Mouse (Mus musculus) hindbrain, embryonic 14.5 days (tissue): ENCODE data around the gene Tcea2. TPM values are rescaled to one million over a fixed set of nuclear protein-coding genes. Genes with fewer than 3 reads are reported as not detected.
A peak's percentile ranks its signal among the peaks of the same experiment; 100 is the strongest.

Source experiments
- ATAC-seq: fragments of 200-750 bp; cut with Nextera tagmentation; 2 replicates; pipeline ENCODE4 v1.8.0; 2017; ENCODE audit warnings: moderate number of reproducible peaks, mild to moderate bottlenecking, moderate TSS enrichment, moderate library complexity; ENCODE audit not compliant: low FRiP score
- DNase-seq: peaks from one replicate; pipeline ENCODE4 v3.0.0-alpha.2; 2015; ENCODE audit warnings: low spot score
- H3K27ac ChIP-seq: fragments of 300-500 bp; sonication (generic); 2 replicates; pipeline ENCODE4 v1.5.1; 2014; ENCODE audit warnings: mild to moderate bottlenecking, moderate library complexity
- H3K27me3 ChIP-seq: fragments of 300-500 bp; sonication (generic); 2 replicates; pipeline ENCODE4 v1.6.1; 2014; ENCODE audit warnings: mild to moderate bottlenecking, low read length, mixed read lengths; ENCODE audit not compliant: control insufficient read depth, insufficient read depth
- H3K36me3 ChIP-seq: fragments of 300-500 bp; sonication (generic); replicated peaks from 2 replicates; pipeline ENCODE4 v1.6.1; 2014; ENCODE audit not compliant: control insufficient read depth, insufficient read depth
- H3K4me1 ChIP-seq: fragments of 300-500 bp; sonication (generic); replicated peaks from 2 replicates; pipeline ENCODE4 v1.6.1; 2014; ENCODE audit warnings: antibody characterized with exemption, low read length, mixed read lengths; ENCODE audit not compliant: control insufficient read depth, insufficient read depth
- H3K4me2 ChIP-seq: fragments of 300-500 bp; sonication (generic); replicated peaks from 2 replicates; pipeline ENCODE4 v1.6.1; 2014; ENCODE audit warnings: mild to moderate bottlenecking, moderate library complexity
- H3K4me3 ChIP-seq: fragments of 300-500 bp; sonication (generic); replicated peaks from 2 replicates; pipeline ENCODE4 v1.5.1; 2014; ENCODE audit warnings: mild to moderate bottlenecking, low read length
- H3K9ac ChIP-seq: fragments of 300-500 bp; sonication (generic); 2 replicates; pipeline ENCODE4 v1.6.1; 2014
- H3K9me3 ChIP-seq: fragments of 300-500 bp; sonication (generic); 2 replicates; pipeline ENCODE4 v1.6.1; 2016; ENCODE audit warnings: low read length; ENCODE audit not compliant: control insufficient read depth
- WGBS: fragments of 180-500 bp; shearing (Covaris S2); extraction: QIAGEN DNeasy Blood & Tissue Kit; methylation state at CpG from one replicate; pipeline ENCODE4 v1.1.7; 2014; 5-methylcytosine and 5-hydroxymethylcytosine counted together
- polyA plus RNA-seq: library from polyadenylated mRNA; unstranded; fragments of >200 nt; fragmentation: Nextera tagmentation; extraction: Ambion mirVana; gene quantifications from 2 replicates; pipeline ENCODE4 v1.2.1, GENCODE M21; 2014

The Tcea2 gene
- polyA plus RNA-seq, 1 experiment from 2014 or later, result 50.4 TPM

DNA sequence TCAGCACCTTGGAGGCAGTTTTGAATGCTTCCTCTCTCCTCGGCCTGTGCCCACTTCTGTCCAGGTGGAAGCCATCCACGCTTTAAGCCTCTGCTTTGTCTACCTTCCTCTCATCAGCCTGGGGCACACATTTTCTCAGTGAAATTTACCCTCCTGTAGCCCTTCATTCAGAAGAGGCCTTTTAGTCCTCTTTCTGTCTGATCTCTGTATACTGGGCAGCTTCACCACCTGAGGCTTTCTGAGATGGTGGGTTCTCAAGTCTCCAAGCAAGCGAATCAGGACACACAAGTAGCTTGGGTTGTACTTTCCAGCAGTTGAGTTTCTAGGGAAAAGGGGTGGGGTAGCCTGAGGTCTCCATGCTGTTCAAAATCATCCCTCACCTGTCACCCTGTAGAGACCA lies 12.2 kb downstream of the Tcea2 start:
- Histone ChIP-seq H3K9ac (peak overlapping the region; percentile 81; the same call in 1 of the 2 replicates), H3K27ac (no peak overlapping the region), H3K4me1 (peaks cover 10% of the 10 kb centered on the region), H3K4me3 (no peak overlapping the region), H3K36me3 (peaks cover 24% of the 10 kb centered on the region), H3K9me3 (no peaks in the 10 kb centered on the region), H3K27me3 (no peaks in the 10 kb centered on the region), H3K4me2 (peak overlapping the region; percentile 87)
- WGBS, result 94% methylated on average over 3 of the region's 3 CpGs
- no peak for DNase-seq
- ATAC-seq, result no peak

DNA sequence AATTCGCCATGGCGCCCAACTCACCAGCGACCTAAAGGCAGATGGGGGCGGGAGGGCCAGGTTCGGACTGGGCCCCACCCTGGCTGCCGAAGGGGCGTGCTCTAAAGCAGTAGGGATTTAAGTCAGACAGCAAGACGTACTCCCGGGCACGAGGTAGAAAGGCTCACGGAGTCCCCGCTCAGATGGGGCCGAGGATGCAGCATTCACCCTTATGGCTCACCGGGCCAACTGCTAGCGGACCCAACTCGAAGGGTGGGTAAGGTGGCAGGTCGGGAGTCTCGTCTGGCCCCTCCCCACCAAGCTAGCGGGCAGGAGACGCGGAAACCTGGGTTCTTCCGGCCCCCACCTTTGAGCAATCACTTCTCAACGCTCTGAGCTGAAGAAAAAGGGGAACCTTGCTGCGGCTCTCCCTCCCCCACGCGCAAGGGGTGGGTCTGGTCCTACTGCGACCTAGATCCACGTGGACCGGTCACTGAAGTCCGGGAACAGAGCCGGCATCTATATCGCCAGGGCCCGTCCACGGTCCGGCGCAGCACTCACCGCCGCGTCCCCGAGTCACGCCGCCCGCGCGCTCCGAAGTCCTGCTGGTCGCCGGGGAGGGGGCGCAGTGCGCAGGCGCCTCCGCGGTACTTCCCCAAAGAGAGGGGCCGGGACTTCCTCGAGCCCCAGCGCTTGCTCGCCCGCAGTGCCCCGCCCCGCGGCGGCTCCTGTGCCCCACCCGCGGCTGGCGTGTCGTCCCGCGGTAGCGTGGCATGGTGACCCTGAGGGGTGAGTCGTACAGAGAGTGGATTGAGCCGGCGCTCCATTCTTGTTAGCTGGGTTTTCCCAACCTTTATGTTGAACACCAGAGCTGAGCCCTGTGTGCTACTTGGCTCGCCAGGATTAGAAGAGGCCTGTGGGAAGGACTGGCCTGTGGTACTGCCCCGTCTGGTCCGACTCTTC lies 13.5 kb downstream of the Tcea2 start, which contains the start of gene Rgs19:
Gene Rgs19, minus strand, starts transcription at position 639 of the 942 bp plus-strand sequence.
- H3K4me1 ChIP-seq, result peaks cover 10% of the 10 kb centered on the region
- ATAC-seq, result peak; percentile 80
- peak within 1 kb of the TSS; percentile 87 for H3K4me2 ChIP-seq
- H3K27ac ChIP-seq, result peak within 1 kb of the TSS; percentile 69
- H3K9me3 ChIP-seq, result no peaks in the 10 kb centered on the region
- H3K27me3 ChIP-seq, result no peaks in the 10 kb centered on the region
- under 1% methylated on average over 75 of the region's 75 CpGs for WGBS
- H3K36me3 ChIP-seq, result peaks cover 11% of the 10 kb centered on the region
- peak within 1 kb of the TSS; percentile 81 for H3K9ac ChIP-seq
- DNase-seq, result peak; percentile 63
- H3K4me3 ChIP-seq, result peak within 1 kb of the TSS; percentile 70

DNA sequence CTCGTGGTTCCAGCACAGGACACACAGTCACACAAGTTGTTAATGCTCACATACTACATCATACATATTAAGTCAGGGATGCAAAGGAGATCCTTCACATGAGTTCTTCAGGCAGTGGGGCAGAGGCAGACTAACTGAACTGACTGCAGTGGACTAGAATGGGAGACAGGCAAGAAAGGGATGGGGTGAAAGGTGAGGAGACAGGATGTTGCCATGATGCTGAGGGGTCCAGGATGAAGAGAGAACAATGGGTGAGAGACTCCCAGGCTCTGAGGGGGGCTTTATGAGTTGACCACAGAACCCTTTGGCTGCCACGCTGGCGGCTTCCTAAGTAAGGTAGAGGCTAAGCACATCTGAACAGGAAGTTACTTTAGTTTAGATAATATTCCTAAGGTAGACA lies 14.5 kb downstream of the Tcea2 start:
- ATAC-seq (no peak), DNase-seq (no peak)
- H3K4me1 ChIP-seq, result peaks cover 10% of the 10 kb centered on the region
- H3K4me3 ChIP-seq, result no peak overlapping the region
- no peak overlapping the region for H3K27ac ChIP-seq
- no peaks in the 10 kb centered on the region for H3K27me3 ChIP-seq
- H3K4me2 ChIP-seq, result peak overlapping the region; percentile 87
- WGBS, result 84% methylated on average over 3 of the region's 3 CpGs
- no peaks in the 10 kb centered on the region for H3K9me3 ChIP-seq
- H3K9ac ChIP-seq, result no peak overlapping the region
- 0 out of 2 replicates have a peak, but pooled peaks cover 1% of the 10 kb centered on the region for H3K36me3 ChIP-seq

DNA sequence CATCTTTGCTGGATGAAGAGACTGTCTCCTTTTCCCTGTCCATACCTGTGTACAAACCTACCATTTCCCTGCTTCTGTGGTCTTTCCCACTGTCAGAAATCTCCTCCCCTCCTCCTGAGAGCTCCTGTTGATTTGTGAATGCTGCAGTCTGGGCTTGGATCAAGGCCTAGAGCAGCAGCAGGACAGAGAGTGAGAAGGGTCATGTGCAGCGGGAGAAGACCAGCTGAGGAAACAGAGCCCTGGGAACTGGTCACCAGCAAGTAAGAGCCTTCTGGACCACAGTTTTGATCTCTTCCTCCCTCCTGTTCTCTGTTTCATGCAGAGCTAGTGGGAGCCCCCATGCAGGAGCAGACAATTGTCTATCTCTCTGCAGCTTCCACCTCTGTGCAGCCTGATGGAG lies 15.7 kb downstream of the Tcea2 start:
- no peak overlapping the region for H3K9ac ChIP-seq
- H3K27ac ChIP-seq, result no peak overlapping the region
- no peaks in the 10 kb centered on the region for H3K27me3 ChIP-seq
- H3K4me2 ChIP-seq, result no peak overlapping the region
- no peak for DNase-seq
- H3K36me3 ChIP-seq, result no peaks in the 10 kb centered on the region
- H3K4me1 ChIP-seq, result peaks cover 10% of the 10 kb centered on the region
- no peak for ATAC-seq
- H3K9me3 ChIP-seq, result no peaks in the 10 kb centered on the region
- 64% methylated on average over 1 of the region's 1 CpGs for WGBS
- no peak overlapping the region for H3K4me3 ChIP-seq

DNA sequence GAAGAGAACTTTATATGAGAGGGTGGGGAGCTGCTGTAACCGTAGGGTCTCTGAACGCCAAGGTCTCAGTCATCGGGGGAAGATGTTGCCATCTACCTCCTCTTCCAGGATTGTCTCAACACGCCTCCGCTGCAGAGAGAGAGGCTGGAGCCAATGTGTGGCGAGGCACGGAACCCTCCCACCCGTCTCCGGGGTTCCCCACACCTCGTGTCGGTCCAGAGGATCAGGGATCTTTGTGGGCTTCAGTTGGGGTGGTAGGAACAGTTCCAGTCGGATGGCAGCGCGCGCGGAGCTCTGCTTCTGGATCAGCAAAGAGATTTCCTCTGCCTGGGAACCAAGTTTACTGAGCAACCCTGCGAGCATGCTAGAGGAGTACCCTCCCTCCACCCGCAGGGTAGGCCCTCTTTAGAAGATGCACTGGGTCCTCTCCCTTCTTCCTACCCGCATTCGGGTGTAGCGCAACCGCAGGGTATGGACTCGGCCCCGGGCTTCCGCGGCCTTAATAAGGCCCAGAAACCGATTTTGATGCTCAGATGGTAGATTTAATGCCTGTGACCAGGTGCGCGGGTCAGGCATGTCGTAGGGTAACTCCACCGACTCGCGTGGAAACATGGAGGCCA lies 16.8 kb downstream of the Tcea2 start:
- Histone ChIP-seq H3K4me1 (peaks cover 10% of the 10 kb centered on the region), H3K4me3 (no peak overlapping the region), H3K9ac (no peak overlapping the region), H3K36me3 (no peaks in the 10 kb centered on the region), H3K9me3 (no peaks in the 10 kb centered on the region), H3K27ac (no peak overlapping the region), H3K27me3 (no peaks in the 10 kb centered on the region), H3K4me2 (no peak overlapping the region)
- DNase-seq (no peak), ATAC-seq (no peak)
- 79% methylated on average over 33 of the region's 33 CpGs for WGBS

DNA sequence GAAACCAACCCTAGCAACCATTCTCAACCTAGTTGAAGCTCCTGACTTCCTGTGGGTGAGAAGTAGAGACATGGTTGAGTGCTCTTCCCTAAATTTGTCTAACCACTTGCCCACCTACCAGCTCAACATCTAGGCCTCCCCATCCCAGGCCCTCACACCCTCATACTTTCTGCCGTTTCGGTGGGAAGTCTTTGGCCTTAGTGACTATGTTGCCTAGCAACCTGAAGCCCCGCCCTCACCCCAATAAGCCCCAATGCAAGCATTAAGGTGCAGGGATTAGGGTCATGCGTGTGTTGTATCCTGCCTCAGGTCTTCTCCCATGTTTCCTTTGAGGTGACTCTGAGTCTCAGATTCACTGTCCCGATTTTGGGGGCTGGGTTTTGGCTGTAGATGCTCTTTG lies 18.1 kb downstream of the Tcea2 start, which contains the start of gene Lkaaear1:
Gene Lkaaear1, minus strand, starts transcription at position 202 of the 400 bp plus-strand sequence.
- no peak for ATAC-seq
- Histone ChIP-seq H3K4me1 (peaks cover under 1% of the 10 kb centered on the region; the same call in 1 of the 2 replicates), H3K27me3 (no peaks in the 10 kb centered on the region), H3K9ac (no peak within 1 kb of the TSS), H3K9me3 (no peaks in the 10 kb centered on the region), H3K4me2 (no peak within 1 kb of the TSS), H3K4me3 (no peak within 1 kb of the TSS), H3K36me3 (no peaks in the 10 kb centered on the region), H3K27ac (no peak within 1 kb of the TSS)
- 47% methylated on average over 5 of the region's 5 CpGs for WGBS
- no peak for DNase-seq

DNA sequence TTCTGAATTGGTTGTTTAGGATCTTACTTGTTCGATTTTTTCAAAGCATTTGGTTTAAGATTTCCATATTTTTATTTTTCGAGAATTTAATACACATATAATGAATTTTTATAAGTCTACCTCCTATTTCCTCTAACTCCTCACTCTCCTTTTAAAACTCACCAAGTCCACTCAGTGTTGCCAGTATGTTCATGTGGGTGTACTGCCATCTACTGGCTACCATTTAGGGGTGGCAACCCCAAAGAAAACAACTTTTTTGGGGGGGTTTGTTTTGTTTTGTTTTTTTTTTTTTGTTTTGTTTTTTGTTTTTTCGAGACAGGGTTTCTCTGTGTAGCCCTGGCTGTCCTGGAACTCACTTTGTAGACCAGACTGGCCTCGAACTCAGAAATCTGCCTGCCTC lies 26.6 kb downstream of the Tcea2 start:
- Histone ChIP-seq H3K27me3 (no peaks in the 10 kb centered on the region), H3K4me1 (no peaks in the 10 kb centered on the region), H3K4me2 (no peak overlapping the region), H3K9me3 (no peaks in the 10 kb centered on the region), H3K27ac (no peak overlapping the region), H3K9ac (no peak overlapping the region), H3K4me3 (no peak overlapping the region), H3K36me3 (no peaks in the 10 kb centered on the region)
- peak; percentile 41 for DNase-seq
- ATAC-seq, result no peak
- 42% methylated on average over 4 of the region's 4 CpGs for WGBS

DNA sequence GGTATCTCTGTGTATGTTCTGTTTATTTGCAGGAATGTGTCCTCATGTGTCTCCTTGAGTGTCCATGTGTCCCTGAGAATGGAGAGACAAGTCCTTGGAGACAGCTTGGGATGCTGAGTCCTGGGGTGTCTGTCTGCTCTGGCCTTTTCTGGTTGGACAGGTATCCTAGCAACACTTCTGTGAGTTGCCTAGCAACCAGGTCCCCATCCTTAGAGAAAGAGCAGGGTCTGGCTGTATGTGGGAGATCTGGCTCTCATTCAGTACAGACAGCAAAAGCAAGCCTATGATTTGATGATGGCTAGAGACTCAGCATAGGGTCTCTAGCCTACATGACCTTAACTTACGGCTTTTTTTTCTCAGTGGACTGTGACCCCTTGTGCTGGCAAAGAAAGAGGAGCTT lies 33.6 kb downstream of the Tcea2 start:
- 23% methylated on average over 1 of the region's 1 CpGs for WGBS
- peak overlapping the region; percentile 83 for H3K4me2 ChIP-seq
- peak; percentile 81 for ATAC-seq
- H3K27me3 ChIP-seq, result no peaks in the 10 kb centered on the region
- peak overlapping the region; percentile 75 for H3K9ac ChIP-seq
- peaks cover 3% of the 10 kb centered on the region for H3K36me3 ChIP-seq
- H3K9me3 ChIP-seq, result no peaks in the 10 kb centered on the region
- peak; percentile 59 for DNase-seq
- peaks cover 36% of the 10 kb centered on the region for H3K4me1 ChIP-seq
- peak overlapping the region; percentile 97 for H3K27ac ChIP-seq
- H3K4me3 ChIP-seq, result 0 out of 2 replicates have a peak overlapping the region, but pooled peaks have one; percentile 6

DNA sequence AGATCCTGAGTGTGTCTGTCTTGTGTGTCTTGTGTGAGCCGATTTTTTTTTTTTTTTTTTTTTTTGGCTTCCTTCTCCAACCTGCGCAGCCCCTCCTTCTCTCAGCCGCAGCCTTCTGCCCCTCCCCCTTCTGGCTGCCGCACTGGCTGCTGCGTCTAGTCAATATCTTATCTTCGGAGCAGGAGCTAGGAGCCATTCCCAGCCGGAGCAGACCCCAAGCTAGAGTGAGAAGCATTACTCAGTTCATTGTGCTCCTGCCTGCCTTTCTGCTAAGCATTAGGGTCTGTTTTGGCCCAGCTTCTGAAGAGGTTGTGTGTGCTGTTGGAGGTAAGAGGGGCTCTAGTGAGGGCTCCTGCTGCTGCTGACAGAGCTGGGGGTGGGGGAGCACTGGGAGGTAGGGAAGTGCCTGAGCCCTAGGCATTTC lies 34.8 kb downstream of the Tcea2 start, which contains the start of gene Oprl1:
Gene Oprl1, plus strand, starts transcription at position 114 of the 424 bp plus-strand sequence.
- WGBS, result 2% methylated on average over 7 of the region's 7 CpGs
- peak within 1 kb of the TSS; percentile 97 for H3K27ac ChIP-seq
- H3K4me1 ChIP-seq, result peaks cover 36% of the 10 kb centered on the region
- no peaks in the 10 kb centered on the region for H3K27me3 ChIP-seq
- peak within 1 kb of the TSS; percentile 75 for H3K9ac ChIP-seq
- ATAC-seq, result peak; percentile 76
- peak within 1 kb of the TSS; percentile 83 for H3K4me2 ChIP-seq
- peak within 1 kb of the TSS; percentile 53 for H3K4me3 ChIP-seq
- peaks cover 15% of the 10 kb centered on the region for H3K36me3 ChIP-seq
- peak; percentile 74 for DNase-seq
- H3K9me3 ChIP-seq, result no peaks in the 10 kb centered on the region
